Mouse (Mus musculus): Measurements from ENCODE around the gene Adk. TPM values are rescaled to one million over a fixed set of nuclear protein-coding genes. Genes with fewer than 3 reads are reported as not detected.

Gene Adk
- total and polyA plus RNA-seq, 3 experiments: 69.0 to 479 (median 102) TPM

- H3K36me3 ChIP-seq (ENCODE audit: control insufficient read depth in 1 of 2, insufficient read depth in 2 of 2, low read length in 2 of 2): peaks cover 3 to 6% of the 10 kb centered on the region in 2 experiments; a peak in 3 of 4 replicates
These were observed 38.5 kb upstream of the Adk start for GRCm38 (mm10) chr14:21013800-21014334.

GRCm38 (mm10) chr14:21017871-21018270, 34.5 kb upstream of the Adk start:
- DNase-seq (ENCODE audit: low read depth, low spot score): no peak
- H3K9me3 ChIP-seq (replicated peaks; ENCODE audit: insufficient read depth, low read length): no peaks in the 10 kb centered on the region
- H3K36me3 ChIP-seq (ENCODE audit: control insufficient read depth in 1 of 2, insufficient read depth in 2 of 2, low read length in 2 of 2): peaks cover 0 to 6% of the 10 kb centered on the region in 2 experiments; a peak in 3 of 4 replicates
- no peak overlapping the region for H3K4me3 ChIP-seq (ENCODE audit: control insufficient read depth in 1 of 2, insufficient read depth in 1 of 2, low read depth in 2 of 2, low read length in 2 of 2)
- H3K4me1 ChIP-seq (ENCODE audit: control insufficient read depth in 1 of 2, insufficient read depth in 2 of 2, low read length in 2 of 2): 0 out of 4 replicates have a peak, but pooled peaks cover 0 to 2% of the 10 kb centered on the region in 2 experiments
- H3K27me3 ChIP-seq (ENCODE audit: control insufficient read depth in 1 of 2, insufficient read depth in 2 of 2, low read length in 2 of 2): no peaks in the 10 kb centered on the region
- H3K9ac ChIP-seq (ENCODE audit: control insufficient read depth, low read depth, low read length, poor library complexity, severe bottlenecking): no peak overlapping the region
- no peaks in the 10 kb centered on the region for H3K79me2 ChIP-seq (ENCODE audit: control insufficient read depth, insufficient read depth, low read length, poor library complexity)
- no peak for TF ChIP-seq RAD21 (IDR thresholded peaks at IDR 0.05; ENCODE audit: low read depth, low read length)
- TF ChIP-seq NRF1 (IDR thresholded peaks at IDR 0.05; ENCODE audit: insufficient read depth, low read depth, low read length, poor library complexity, severe bottlenecking): no peak
- TF ChIP-seq USF2 (IDR thresholded peaks at IDR 0.05; ENCODE audit: borderline replicate concordance in 1 of 2, insufficient read depth in 1 of 2, low read depth in 1 of 2, low read length in 2 of 2): no peak
- no peak overlapping the region for H3K27ac ChIP-seq (ENCODE audit: control insufficient read depth, low read depth, low read length)

More at GRCm38 (mm10) chr14:21013800-21014334, 38.5 kb upstream of the Adk start:
- Histone ChIP-seq H3K4me3 (ENCODE audit: control insufficient read depth in 1 of 2, insufficient read depth in 1 of 2, low read depth in 2 of 2, low read length in 2 of 2) (no peak overlapping the region), H3K27me3 (ENCODE audit: control insufficient read depth in 1 of 2, insufficient read depth in 2 of 2, low read length in 2 of 2) (no peaks in the 10 kb centered on the region), H3K4me1 (ENCODE audit: control insufficient read depth in 1 of 2, insufficient read depth in 2 of 2, low read length in 2 of 2) (0 out of 4 replicates have a peak, but pooled peaks cover 0 to 2% of the 10 kb centered on the region in 2 experiments), H3K9ac (ENCODE audit: control insufficient read depth, low read depth, low read length, poor library complexity, severe bottlenecking) (no peak overlapping the region), H3K9me3 (replicated peaks; ENCODE audit: insufficient read depth, low read length) (no peaks in the 10 kb centered on the region), H3K79me2 (ENCODE audit: control insufficient read depth, insufficient read depth, low read length, poor library complexity) (no peaks in the 10 kb centered on the region), H3K27ac (ENCODE audit: control insufficient read depth, low read depth, low read length) (no peak overlapping the region)
- TF ChIP-seq RCOR1 (IDR thresholded peaks at IDR 0.05; ENCODE audit: low read depth, low read length) (peak; percentile 20; the same call in 1 of the 2 replicates), ZNF384 (IDR thresholded peaks at IDR 0.05; ENCODE audit: low read depth, low read length) (peak; percentile 85), GATA1 (IDR thresholded peaks at IDR 0.05; ENCODE audit: low read depth, low read length) (no peak)
- DNase-seq (ENCODE audit: low read depth, low spot score): peak; percentile 67

GRCm38 (mm10) chr14:21018977-21019376, 33.4 kb upstream of the Adk start:
- Histone ChIP-seq H3K27me3 (ENCODE audit: control insufficient read depth in 1 of 2, insufficient read depth in 2 of 2, low read length in 2 of 2) (no peaks in the 10 kb centered on the region), H3K9me3 (replicated peaks; ENCODE audit: insufficient read depth, low read length) (no peaks in the 10 kb centered on the region), H3K9ac (ENCODE audit: control insufficient read depth, low read depth, low read length, poor library complexity, severe bottlenecking) (no peak overlapping the region), H3K36me3 (ENCODE audit: control insufficient read depth in 1 of 2, insufficient read depth in 2 of 2, low read length in 2 of 2) (peaks cover 0 to 3% of the 10 kb centered on the region in 2 experiments; a peak in 3 of 4 replicates), H3K4me1 (ENCODE audit: control insufficient read depth in 1 of 2, insufficient read depth in 2 of 2, low read length in 2 of 2) (0 out of 4 replicates have a peak, but pooled peaks cover 0 to 2% of the 10 kb centered on the region in 2 experiments), H3K79me2 (ENCODE audit: control insufficient read depth, insufficient read depth, low read length, poor library complexity) (no peaks in the 10 kb centered on the region), H3K27ac (ENCODE audit: control insufficient read depth, low read depth, low read length) (no peak overlapping the region), H3K4me3 (ENCODE audit: control insufficient read depth in 1 of 2, insufficient read depth in 1 of 2, low read depth in 2 of 2, low read length in 2 of 2) (no peak overlapping the region)
- TF ChIP-seq MAX (IDR thresholded peaks at IDR 0.05; ENCODE audit: low read length): no peak
- TF ChIP-seq SIN3A (IDR thresholded peaks at IDR 0.05; ENCODE audit: low read length): 0 out of 2 replicates have a peak, but pooled peaks have one; percentile 22
- no peak for TF ChIP-seq MEF2A (IDR thresholded peaks at IDR 0.05; ENCODE audit: extremely low read depth, insufficient replicate concordance, low read depth, low read length, poor library complexity, severe bottlenecking)
- no peak for TF ChIP-seq TCF12 (IDR thresholded peaks at IDR 0.05; ENCODE audit: low read depth, low read length)
- TF ChIP-seq ZC3H11A (IDR thresholded peaks at IDR 0.05; ENCODE audit: low read depth, low read length): peak; percentile 82
- no peak for TF ChIP-seq POLR2AphosphoS5 (IDR thresholded peaks at IDR 0.05; ENCODE audit: borderline replicate concordance, low read depth, low read length)
- peak; percentile 93 for TF ChIP-seq RAD21 (IDR thresholded peaks at IDR 0.05; ENCODE audit: low read depth, low read length)
- TF ChIP-seq SMC3 (IDR thresholded peaks at IDR 0.05; ENCODE audit: low read depth, low read length): peak; percentile 74
- TF ChIP-seq CTCF (IDR thresholded peaks at IDR 0.05 in 2 of 3, conservative IDR thresholded peaks at IDR 0.05 in 1 of 3; ENCODE audit: control insufficient read depth in 1 of 3, insufficient read depth in 1 of 3, low read depth in 2 of 3, low read length in 3 of 3, poor library complexity in 1 of 3, severe bottlenecking in 1 of 3): peak; percentile 30 to 82 (median 49); a peak in 5 of 6 replicates
- TF ChIP-seq ELF1 (IDR thresholded peaks at IDR 0.05; ENCODE audit: low read depth, low read length): no peak
- TF ChIP-seq CHD1 (IDR thresholded peaks at IDR 0.05; ENCODE audit: low read depth, low read length): no peak
- DNase-seq (ENCODE audit: low read depth, low spot score): peak; percentile 62
